Mouse (Mus musculus) stomach, postnatal 0 days (tissue): Measurements from ENCODE around the gene Rap1a.

Source experiments
- CTCF ChIP-seq: IDR thresholded peaks from 2 replicates; pipeline ENCODE4 v1.5.1; 2016; ENCODE audit warnings: antibody characterized with exemption, low read depth, mild to moderate bottlenecking, moderate library complexity
- EP300 ChIP-seq: optimal IDR thresholded peaks from 2 replicates; pipeline ENCODE3; 2016; ENCODE audit warnings: antibody characterized with exemption

GRCm38 (mm10) chr3:105811146-105811545 lies 10.0 kb upstream of the Rap1a start:
- TF ChIP-seq CTCF (no peak), EP300 (no peak)
